Mouse (Mus musculus) forelimb bud, embryonic 11.5 days (tissue): ENCODE measurements around the gene Olfr610.
"Not testable (repeated sequence)": the region's sequence is repeated elsewhere in the genome, so short reads cannot be mapped to it uniquely, and the experiment has no call there.

Source experiments
- DNase-seq: peaks from one replicate; pipeline ENCODE4 v3.0.0-alpha.2; 2012; ENCODE audit warnings: low read depth, low spot score

Olfr610 gene

GRCm38 (mm10) chr7:103512022-103512421 lies at the start of gene Olfr610:
TSS of gene Olfr610 (minus strand) at chr7:103512122.
- DNase-seq = no peak

DNA sequence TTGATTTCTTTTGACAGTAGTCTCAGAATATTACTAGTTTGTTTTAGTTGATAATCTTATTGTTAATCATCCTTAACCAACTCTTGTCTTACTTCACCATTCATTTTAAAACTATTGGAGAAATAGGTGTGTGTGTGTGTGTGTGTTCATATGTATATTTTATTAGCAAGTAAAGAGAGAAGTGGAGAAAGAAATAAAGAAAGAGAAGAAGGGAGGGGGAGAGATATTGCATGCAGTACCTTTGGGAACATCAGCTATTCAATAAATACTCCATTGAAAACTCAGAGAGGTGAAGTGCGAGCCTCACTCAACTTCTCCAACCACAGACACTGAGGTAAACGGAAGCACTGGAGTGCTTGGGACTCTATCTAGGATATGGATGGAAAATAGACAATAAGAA lies 43.9 kb upstream of the Olfr610 start, which contains the start of gene Olfr615:
Gene Olfr615 (plus strand): TSS at position 301 of the 400 bp plus-strand sequence.
- DNase-seq = no peak

DNA sequence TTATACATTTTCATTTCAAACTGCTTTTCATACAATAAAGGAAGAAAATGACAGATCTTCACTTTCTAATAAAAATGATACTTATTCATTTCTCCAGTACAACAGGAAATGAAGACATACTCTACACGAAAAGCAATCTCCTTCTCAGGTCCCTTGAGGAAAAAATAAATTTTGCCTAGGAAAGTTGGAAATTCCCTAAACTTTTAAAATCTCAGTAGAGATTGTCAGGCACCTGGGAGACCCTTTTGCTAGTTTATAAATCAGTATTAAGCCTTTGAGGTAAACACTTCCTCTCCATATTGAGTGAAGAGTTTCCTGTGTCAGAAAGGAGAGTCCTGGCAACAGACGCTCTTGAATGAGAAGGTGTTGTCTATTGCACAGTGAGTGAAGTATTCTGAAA lies 35.9 kb upstream of the Olfr610 start, which contains the start of gene Olfr613:
Gene Olfr613 (plus strand): TSS at position 301 of the 400 bp plus-strand sequence.
- no peak for DNase-seq

DNA sequence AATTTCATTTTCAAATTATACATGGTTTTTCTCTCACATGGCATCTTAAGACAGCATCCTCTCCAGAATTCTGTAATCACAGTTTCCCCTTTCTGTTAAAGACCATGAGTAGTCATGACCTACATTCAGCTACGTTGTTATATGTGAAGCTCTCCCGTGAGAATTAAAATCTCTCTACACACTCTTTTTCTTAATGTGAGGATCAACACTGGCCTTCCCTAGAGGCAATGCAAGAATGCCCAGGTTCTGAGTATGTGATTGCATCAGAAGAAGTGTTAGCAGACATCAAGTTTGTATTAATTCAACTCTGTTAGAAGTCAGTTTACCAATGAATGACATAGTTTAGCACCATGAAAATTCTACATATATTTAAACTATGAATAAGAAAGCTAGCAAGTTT lies 30.7 kb upstream of the Olfr610 start, which contains the start of gene Olfr612:
Gene Olfr612 (minus strand): TSS at position 101 of the 400 bp plus-strand sequence.
- DNase-seq = not testable (repeated sequence)

DNA sequence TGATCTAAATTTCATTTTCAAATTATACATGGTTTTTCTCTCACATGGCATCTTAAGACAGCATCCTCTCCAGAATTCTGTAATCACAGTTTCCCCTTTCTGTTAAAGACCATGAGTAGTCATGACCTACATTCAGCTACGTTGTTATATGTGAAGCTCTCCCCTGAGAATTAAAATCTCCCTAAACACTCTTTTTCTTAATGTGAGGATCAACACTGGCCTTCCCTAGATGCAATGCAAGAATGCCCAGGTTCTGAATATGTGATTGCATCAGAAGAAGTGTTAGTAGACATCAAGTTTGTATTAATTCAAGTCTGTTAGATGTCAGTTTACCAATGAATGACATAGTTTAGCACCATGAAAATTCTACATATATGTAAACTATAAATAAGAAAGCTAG lies 8.8 kb upstream of the Olfr610 start, which contains the start of gene Olfr611:
Gene Olfr611 (minus strand): TSS at position 101 of the 400 bp plus-strand sequence.
- not testable (repeated sequence) for DNase-seq

DNA sequence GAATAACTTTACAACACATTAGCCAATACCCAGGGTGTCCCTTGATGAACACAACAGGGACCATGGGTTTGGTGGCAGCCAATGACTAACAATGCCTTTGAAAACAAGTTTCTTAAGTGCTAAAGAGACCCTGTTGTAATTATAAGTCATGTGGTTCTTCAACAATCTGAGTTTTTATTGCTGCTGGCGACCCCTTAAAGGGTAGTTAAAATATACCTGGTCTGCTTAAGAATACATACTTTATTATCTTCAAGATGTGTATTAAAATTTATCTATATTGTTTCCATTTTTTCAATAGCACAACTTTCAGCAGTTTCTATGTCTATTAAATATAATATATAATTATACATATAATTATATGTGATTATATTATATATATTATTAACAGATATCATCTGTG lies 14.0 kb downstream of the Olfr610 start, which contains the start of gene Olfr609:
Gene Olfr609 (minus strand): TSS at position 101 of the 400 bp plus-strand sequence.
- no peak for DNase-seq

- not testable (repeated sequence) for DNase-seq
Observed at GRCm38 (mm10) chr7:103477106-103477505, 34.8 kb downstream of the Olfr610 start.

DNA sequence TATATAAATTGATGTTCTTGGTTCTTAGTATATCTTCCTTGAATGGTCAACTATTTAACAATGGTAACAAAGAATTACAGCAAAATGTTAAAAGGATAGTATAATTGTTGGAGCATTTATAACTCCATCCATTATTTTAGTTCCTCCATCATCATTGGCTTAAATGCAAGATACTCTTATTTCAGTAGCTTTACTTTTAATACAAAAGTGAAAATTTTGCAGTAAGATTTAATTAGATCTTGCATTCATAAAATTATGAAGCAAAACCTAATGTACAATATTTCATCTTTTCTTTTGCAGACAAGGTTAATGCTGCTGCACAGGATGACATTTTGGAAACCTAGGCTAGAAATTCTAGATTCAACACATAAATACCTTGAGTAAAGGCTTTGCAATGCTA lies 42.3 kb downstream of the Olfr610 start, which contains the start of gene Olfr608:
Gene Olfr608 (plus strand): TSS at position 301 of the 400 bp plus-strand sequence.
- no peak for DNase-seq

- no peak for DNase-seq
Observed at GRCm38 (mm10) chr7:103460590-103460989, 51.3 kb downstream of the Olfr610 start.
